Comparison of ENCODE assay signal across 12 mouse cellular contexts in genomic region chr14:31183541-31183940, GRCm38 (mm10). TPM values are rescaled to one million over a fixed set of nuclear protein-coding genes. Genes with fewer than 3 reads are reported as not detected.
DNase-seq lines count a peak whose midpoint lies in the region; ATAC-seq and TF ChIP-seq lines count a peak whose summit lies in the region.
"Had no signal": no experiment of that assay in that cellular context is flagged by ENCODE, and none has a peak within 500 bp of the region (broad histone marks: within the 10 kb centered on the region; RNA-seq: fewer than 3 reads in every experiment).

No protein-coding gene starts in this region.

- no peak for ATAC-seq in kidney, embryonic 14.5 days (ENCODE audit: low FRiP score, low TSS enrichment)
- ATAC-seq: midbrain, embryonic 16.5 days had no signal

- H3K4me3 ChIP-seq in kidney, embryonic 14.5 days (ENCODE audit: low read length): no peak overlapping the region
- H3K4me3 ChIP-seq in bone marrow, adult 2 months (replicated peaks; ENCODE audit: control insufficient read depth, low read depth, low read length): no peak overlapping the region
- H3K4me3 ChIP-seq in bone marrow macrophage, adult 2 months (ENCODE audit: insufficient read depth, low read length): no peak overlapping the region
- H3K4me3 ChIP-seq in macrophage (ENCODE audit: inconsistent target): no peak overlapping the region
- H3K4me3 ChIP-seq: embryonic facial prominence, embryonic 10.5 days had no signal

- 0 out of 2 replicates have a peak overlapping the region, but pooled peaks have one; percentile 30 for H3K27ac ChIP-seq in kidney, embryonic 14.5 days (ENCODE audit: low read depth, low read length)
- peak overlapping the region; percentile 70; the same call in 1 of the 2 replicates for H3K27ac ChIP-seq in bone marrow, adult 2 months (ENCODE audit: control insufficient read depth, insufficient read depth, low read depth, low read length, poor library complexity)
- peak overlapping the region; percentile 93 for H3K27ac ChIP-seq in bone marrow macrophage, adult 2 months (ENCODE audit: insufficient read depth, low read depth, low read length)
- peak overlapping the region; percentile 100 for H3K27ac ChIP-seq in macrophage
- H3K27ac ChIP-seq: embryonic facial prominence, embryonic 10.5 days had no signal

- no peak for DNase-seq in kidney, postnatal 36 days
- DNase-seq in lung, postnatal 14 days: no peak
- DNase-seq in ovary, postnatal 10 days (ENCODE audit: low spot score): no peak
- DNase-seq: adrenal gland, postnatal 25 days; cerebellum, adult 18-20 months; heart, postnatal 4 days had no signal

- TF ChIP-seq CTCF in bone marrow, adult 2 months (IDR thresholded peaks at IDR 0.05; ENCODE audit: control insufficient read depth, insufficient read depth, low read length): no peak
- TF ChIP-seq CTCF in bone marrow macrophage, adult 2 months (IDR thresholded peaks at IDR 0.05; ENCODE audit: low read depth, low read length): no peak

- no peaks in the 10 kb centered on the region for H3K27me3 ChIP-seq in kidney, embryonic 14.5 days (ENCODE audit: control insufficient read depth, insufficient read depth, low read length)

- H3K79me2 ChIP-seq in macrophage (ENCODE audit: inconsistent target): peaks cover 70% of the 10 kb centered on the region

- 77% methylated on average over 5 of the region's 5 CpGs for WGBS in kidney, embryonic 14.5 days
- 48% methylated on average over 5 of the region's 5 CpGs for WGBS in bone marrow, adult 2 months
- 31% methylated on average over 5 of the region's 5 CpGs for WGBS in macrophage (ENCODE audit: missing documents)

- H3K4me1 ChIP-seq in kidney, embryonic 14.5 days (ENCODE audit: control insufficient read depth, insufficient read depth, low read length): no peaks in the 10 kb centered on the region
- peaks cover 7% of the 10 kb centered on the region; the same call in 1 of the 2 replicates for H3K4me1 ChIP-seq in bone marrow, adult 2 months (ENCODE audit: control insufficient read depth, insufficient read depth, low read length)
- H3K4me1 ChIP-seq in bone marrow macrophage, adult 2 months (ENCODE audit: control insufficient read depth, insufficient read depth, low read length): peaks cover 69% of the 10 kb centered on the region
- H3K4me1 ChIP-seq: embryonic facial prominence, embryonic 10.5 days had no signal

- H3K9ac ChIP-seq in kidney, embryonic 14.5 days (ENCODE audit: low read depth, low read length): no peak overlapping the region

- TF ChIP-seq POLR2A in bone marrow, adult 2 months (IDR thresholded peaks at IDR 0.05; ENCODE audit: borderline replicate concordance, control insufficient read depth, low read depth, low read length): no peak
- TF ChIP-seq POLR2A in bone marrow macrophage, adult 2 months (IDR thresholded peaks at IDR 0.05; ENCODE audit: borderline replicate concordance, low read depth, low read length): no peak

- H3K4me2 ChIP-seq in kidney, embryonic 14.5 days (replicated peaks; ENCODE audit: low read depth, low read length): no peak overlapping the region

- peaks cover 100% of the 10 kb centered on the region for H3K36me3 ChIP-seq in kidney, embryonic 14.5 days (ENCODE audit: control insufficient read depth, insufficient read depth, low read length)
- peaks cover 47% of the 10 kb centered on the region; the same call in 1 of the 2 replicates for H3K36me3 ChIP-seq in macrophage (ENCODE audit: inconsistent target)

- H3K9me3 ChIP-seq in kidney, embryonic 14.5 days (ENCODE audit: control insufficient read depth, low read length): no peaks in the 10 kb centered on the region
- H3K9me3 ChIP-seq: embryonic facial prominence, embryonic 10.5 days had no signal

RNA-seq across cellular contexts. Expression of gene Stab1, which starts 15.1 kb away (rescaled TPM):
- 39.8 and 41.1 TPM in 2 replicates for polyA plus RNA-seq in kidney, embryonic 14.5 days (2014; fragmentation: Nextera tagmentation; extraction: Ambion mirVana)
- polyA plus RNA-seq in bone marrow, adult 2 months (2011; ENCODE audit: insufficient read depth, insufficient read length, low replicate concordance, missing spikeins): 56.3 and 73.4 TPM in 2 replicates
- polyA plus RNA-seq in bone marrow macrophage, adult 2 months (2012; ENCODE audit: insufficient read depth, insufficient read length, missing spikeins): 1,445 and 1,606 TPM in 2 replicates
- 1,000 to 10,000 TPM in 23 of 26 experiments, 100 to 1,000 TPM in 3; 175 to 4,782 (median 2,271) TPM for total RNA-seq in macrophage (2018; cell fraction: chromatin; rRNA removed)
- 100 to 1,000 TPM in 25 of 26 experiments, 10 to 100 TPM in 1; 91.4 to 838 (median 312) TPM for total RNA-seq in macrophage (2018; cell fraction: cytosol; rRNA removed)
- 1,000 to 10,000 TPM in 14 of 26 experiments, 100 to 1,000 TPM in 12; 325 to 5,560 (median 1,024) TPM for total RNA-seq in macrophage (2018; cell fraction: nucleus; rRNA removed)
- polyA plus RNA-seq in macrophage (2018): 241 to 829 TPM (median 623 TPM) in 3 replicates

RNA-seq across cellular contexts. Expression of gene Tnnc1, which starts 24.6 kb away (rescaled TPM):
- polyA plus RNA-seq in kidney, embryonic 14.5 days (2014; fragmentation: Nextera tagmentation; extraction: Ambion mirVana): 3.0 and 3.9 TPM in 2 replicates
- 4.2 TPM in 1 of 2 replicates, not detected in the other for polyA plus RNA-seq in bone marrow, adult 2 months (2011; ENCODE audit: insufficient read depth, insufficient read length, low replicate concordance, missing spikeins)
- 4.0 and 4.1 TPM in 2 replicates for polyA plus RNA-seq in bone marrow macrophage, adult 2 months (2012; ENCODE audit: insufficient read depth, insufficient read length, missing spikeins)
- 10 to 100 TPM in 1 of 26 experiments, 1 to 10 TPM in 25; 1.2 to 10.1 (median 6.3) TPM for total RNA-seq in macrophage (2018; cell fraction: chromatin; rRNA removed)
- 1 to 10 TPM in 24 of 26 experiments, under 1 TPM in 2; 0.89 to 3.3 (median 1.7) TPM for total RNA-seq in macrophage (2018; cell fraction: cytosol; rRNA removed)
- 10 to 100 TPM in 1 of 26 experiments, 1 to 10 TPM in 23, not detected in 2; 1.5 to 12.4 (median 3.9) TPM for total RNA-seq in macrophage (2018; cell fraction: nucleus; rRNA removed)
- 0.50 to 1.8 TPM (median 0.95 TPM) in 3 replicates for polyA plus RNA-seq in macrophage (2018)

RNA-seq across cellular contexts. Expression of gene Nisch, which starts 33.2 kb away (rescaled TPM):
- polyA plus RNA-seq in kidney, embryonic 14.5 days (2014; fragmentation: Nextera tagmentation; extraction: Ambion mirVana): 259 and 375 TPM in 2 replicates
- polyA plus RNA-seq in bone marrow, adult 2 months (2011; ENCODE audit: insufficient read depth, insufficient read length, low replicate concordance, missing spikeins): 102 and 233 TPM in 2 replicates
- polyA plus RNA-seq in bone marrow macrophage, adult 2 months (2012; ENCODE audit: insufficient read depth, insufficient read length, missing spikeins): 366 and 398 TPM in 2 replicates
- total RNA-seq in macrophage (2018; cell fraction: chromatin; rRNA removed): 1,000 to 10,000 TPM in 24 of 26 experiments, 100 to 1,000 TPM in 2; 665 to 2,090 (median 1,583) TPM
- total RNA-seq in macrophage (2018; cell fraction: cytosol; rRNA removed): 100 to 1,000 TPM; 112 to 253 (median 171) TPM
- total RNA-seq in macrophage (2018; cell fraction: nucleus; rRNA removed): 1,000 to 10,000 TPM in 7 of 26 experiments, 100 to 1,000 TPM in 19; 420 to 1,439 (median 890) TPM
- polyA plus RNA-seq in macrophage (2018): 163 to 251 TPM (median 201 TPM) in 3 replicates

RNA-seq across cellular contexts. Expression of gene Sema3g, which starts 34.1 kb away (rescaled TPM):
- 0.56 and 0.64 TPM in 2 replicates for polyA plus RNA-seq in kidney, embryonic 14.5 days (2014; fragmentation: Nextera tagmentation; extraction: Ambion mirVana)
- polyA plus RNA-seq in bone marrow, adult 2 months (2011; ENCODE audit: insufficient read depth, insufficient read length, low replicate concordance, missing spikeins): 1.1 and 2.7 TPM in 2 replicates
- not detected in 2 replicates for polyA plus RNA-seq in bone marrow macrophage, adult 2 months (2012; ENCODE audit: insufficient read depth, insufficient read length, missing spikeins)
- total RNA-seq in macrophage (2018; cell fraction: chromatin; rRNA removed): 1 to 10 TPM in 3 of 26 experiments, under 1 TPM in 12, not detected in 11; 0.16 to 1.7 (median 0.55) TPM
- under 1 TPM in 18 of 26 experiments, not detected in 8; 0.04 to 0.38 (median 0.11) TPM for total RNA-seq in macrophage (2018; cell fraction: cytosol; rRNA removed)
- 1 to 10 TPM in 1 of 26 experiments, under 1 TPM in 18, not detected in 7; 0.22 to 1.3 (median 0.37) TPM for total RNA-seq in macrophage (2018; cell fraction: nucleus; rRNA removed)
- not detected in 3 replicates for polyA plus RNA-seq in macrophage (2018)

RNA-seq across cellular contexts. Expression of gene Nt5dc2, which starts 52.7 kb away (rescaled TPM):
- polyA plus RNA-seq in kidney, embryonic 14.5 days (2014; fragmentation: Nextera tagmentation; extraction: Ambion mirVana): 377 and 517 TPM in 2 replicates
- polyA plus RNA-seq in bone marrow, adult 2 months (2011; ENCODE audit: insufficient read depth, insufficient read length, low replicate concordance, missing spikeins): 22.9 and 25.2 TPM in 2 replicates
- polyA plus RNA-seq in bone marrow macrophage, adult 2 months (2012; ENCODE audit: insufficient read depth, insufficient read length, missing spikeins): 135 and 136 TPM in 2 replicates
- 10 to 100 TPM in 11 of 26 experiments, 1 to 10 TPM in 15; 1.8 to 37.0 (median 8.3) TPM for total RNA-seq in macrophage (2018; cell fraction: chromatin; rRNA removed)
- total RNA-seq in macrophage (2018; cell fraction: cytosol; rRNA removed): 100 to 1,000 TPM in 5 of 26 experiments, 10 to 100 TPM in 21; 25.4 to 119 (median 52.7) TPM
- 10 to 100 TPM in 21 of 26 experiments, 1 to 10 TPM in 5; 6.5 to 49.6 (median 15.5) TPM for total RNA-seq in macrophage (2018; cell fraction: nucleus; rRNA removed)
- 64.0 to 97.6 TPM (median 77.4 TPM) in 3 replicates for polyA plus RNA-seq in macrophage (2018)

Comparison
In these comparisons a context has a peak if more than half of its experiments do, and no peak if none do; other contexts are left out.
1. H3K27ac ChIP-seq: peak in every context shown above with its lines; median percentile 100 in macrophage; 93 in bone marrow macrophage, adult 2 months; 70 in bone marrow, adult 2 months; 30 in kidney, embryonic 14.5 days.